Mouse (Mus musculus) lung, postnatal 4 days (tissue): ENCODE results near the gene Mrpl53.
A peak's percentile ranks its signal among the peaks of the same experiment; 100 is the strongest.

ENCODE experiments used
- DNase-seq, 2 experiments: peaks; one replicate each; pipeline ENCODE4 v3.0.0; 2021

Mrpl53 gene

DNA sequence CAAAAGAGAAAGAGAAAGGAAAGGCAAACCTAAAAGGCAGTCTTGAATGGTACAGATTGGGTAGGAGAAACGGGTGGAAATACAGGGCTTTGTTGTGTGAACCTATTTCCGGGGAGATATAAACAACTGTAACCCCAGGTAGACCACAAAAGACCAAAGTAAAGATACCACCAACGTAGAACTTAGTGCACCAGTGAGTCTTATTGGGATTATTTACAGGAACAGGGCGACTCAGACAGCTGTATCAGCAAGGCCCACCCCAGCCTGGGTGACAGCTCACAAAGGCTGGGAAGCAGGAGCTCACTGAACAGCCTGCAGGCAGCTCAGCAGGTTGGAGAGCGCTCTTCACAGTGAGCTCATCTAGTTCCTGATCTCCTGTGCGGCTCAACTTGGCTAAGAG is 12.9 kb upstream of the Mrpl53 start:
- no peak for DNase-seq

GRCm38 (mm10) chr6:83098411-83098810 is 10.4 kb upstream of the Mrpl53 start:
- no peak for DNase-seq

DNA sequence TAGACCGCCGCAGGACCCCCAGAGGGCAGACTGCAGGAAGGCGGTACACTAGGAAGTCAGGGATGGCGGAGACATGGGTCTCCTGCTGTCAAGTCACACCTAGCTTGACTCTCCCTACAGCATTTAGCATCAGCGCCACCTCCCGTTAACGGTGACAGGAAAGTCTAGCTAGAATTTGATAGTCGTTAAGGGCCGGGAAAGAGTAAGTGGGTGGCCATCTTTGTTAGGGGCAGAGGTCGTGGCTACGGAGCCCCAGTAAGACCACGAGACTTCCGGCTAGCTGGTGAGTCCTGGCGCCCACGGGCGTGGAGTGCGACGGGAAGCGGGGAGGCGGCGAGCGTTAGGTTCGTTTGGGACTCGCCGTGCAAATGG is 7.5 kb upstream of the Mrpl53 start, which contains the start of the genes Ccdc142 and Gm42688:
Ccdc142 (plus strand) TSS at position 286 of the 372 bp plus-strand sequence.
Gm42688 (plus strand) TSS at position 302 of the 372 bp plus-strand sequence.
- peak; percentile 92 for DNase-seq

GRCm38 (mm10) chr6:83101688-83102556 is 6.9 kb upstream of the Mrpl53 start:
- peak; percentile 79 to 83 for DNase-seq

DNA sequence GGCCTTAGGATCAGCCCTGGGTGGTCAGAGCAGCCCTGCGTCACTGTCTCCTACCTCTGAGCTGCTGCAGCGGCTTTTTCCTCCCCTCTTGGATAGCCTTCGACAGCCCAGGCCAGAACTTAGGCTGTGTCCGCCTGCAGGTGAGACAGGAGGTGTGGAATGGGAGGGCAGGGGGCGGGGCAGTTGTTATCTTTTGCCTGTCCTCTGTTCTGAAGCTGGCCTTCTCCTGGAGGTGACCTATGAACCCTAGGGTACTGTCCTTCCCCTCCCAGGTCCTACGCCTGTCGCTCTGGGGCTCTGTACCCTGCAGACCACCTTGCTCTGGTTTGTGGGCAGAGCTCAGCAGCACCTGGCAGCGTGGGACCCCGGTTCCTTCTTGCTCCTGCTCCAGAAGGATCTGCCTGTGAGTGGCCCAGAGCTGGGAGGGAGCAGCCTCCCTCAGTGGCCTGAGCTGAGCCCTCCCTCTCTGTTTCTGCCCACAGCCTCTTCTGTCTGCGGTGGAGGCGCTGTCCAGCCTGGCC is 5.7 kb upstream of the Mrpl53 start:
- no peak for DNase-seq

DNA sequence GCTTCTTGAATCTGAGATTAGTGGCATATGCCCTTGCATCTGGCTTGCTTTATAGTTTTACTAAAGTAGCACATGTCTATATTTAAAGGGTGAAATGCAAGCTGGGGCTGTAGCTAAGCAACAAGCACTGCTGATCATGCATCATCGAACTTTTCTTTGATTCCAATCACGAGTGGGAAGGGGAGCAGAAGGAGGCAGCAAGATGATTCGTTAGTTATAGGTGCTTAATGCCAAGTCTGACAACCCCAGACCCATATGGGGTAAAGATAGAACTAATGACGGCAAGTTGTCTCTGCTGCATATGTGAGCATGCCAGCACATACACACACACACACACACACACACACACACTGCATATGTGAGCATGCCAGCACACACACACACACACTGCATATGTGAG is 4.7 kb upstream of the Mrpl53 start:
- no peak for DNase-seq

DNA sequence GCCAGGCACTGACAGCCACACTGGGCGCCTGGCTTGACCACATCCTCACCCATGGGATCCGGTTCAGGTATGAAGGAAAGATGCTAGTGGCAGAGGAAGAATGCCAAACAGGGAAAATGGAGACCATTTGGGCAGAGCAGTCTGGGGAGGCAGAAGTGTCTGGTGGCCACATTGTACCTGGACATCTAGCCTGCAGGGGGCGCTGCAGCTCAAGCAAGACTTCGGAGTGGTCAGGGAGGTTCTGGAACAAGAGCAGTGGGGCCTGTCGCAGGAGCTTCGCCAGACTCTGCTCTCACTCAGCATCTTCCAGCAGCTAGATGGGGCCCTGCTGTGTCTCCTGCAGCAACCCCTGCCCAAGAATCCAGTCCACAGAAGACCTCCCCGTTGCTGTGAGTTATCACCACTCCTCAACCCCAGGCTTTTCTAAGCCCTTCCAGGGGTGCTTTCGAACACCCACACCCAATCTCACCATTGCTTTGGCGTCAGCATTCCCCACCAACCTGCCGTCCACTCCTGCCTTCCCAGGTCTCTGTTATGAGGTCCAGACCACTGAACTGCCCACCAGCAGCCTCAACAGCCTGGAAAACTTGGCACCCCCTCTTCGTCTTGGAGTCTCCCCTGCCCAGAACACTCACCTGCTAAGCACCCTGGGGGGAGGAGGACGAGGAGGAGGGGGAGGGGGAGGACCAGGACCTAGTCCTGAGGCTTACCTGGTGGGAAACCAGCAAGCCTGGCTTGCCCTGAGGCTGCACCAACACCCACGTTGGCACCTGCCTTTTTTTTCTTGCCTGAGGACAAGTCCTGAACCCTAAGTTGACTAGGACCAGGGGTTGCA is 1.1 kb upstream of the Mrpl53 start:
- peak; percentile 79 to 89 for DNase-seq

GRCm38 (mm10) chr6:83111510-83112136 is 2.8 kb downstream of the Mrpl53 start:
- no peak for DNase-seq

GRCm38 (mm10) chr6:83115011-83115671 is 6.3 kb downstream of the Mrpl53 start, which contains the start of gene Mogs:
TSS of gene Mogs (plus strand) at chr6:83115496.
- DNase-seq: peak; percentile 96 to 97

GRCm38 (mm10) chr6:83115682-83116372 is 7.0 kb downstream of the Mrpl53 start:
- no peak for DNase-seq

DNA sequence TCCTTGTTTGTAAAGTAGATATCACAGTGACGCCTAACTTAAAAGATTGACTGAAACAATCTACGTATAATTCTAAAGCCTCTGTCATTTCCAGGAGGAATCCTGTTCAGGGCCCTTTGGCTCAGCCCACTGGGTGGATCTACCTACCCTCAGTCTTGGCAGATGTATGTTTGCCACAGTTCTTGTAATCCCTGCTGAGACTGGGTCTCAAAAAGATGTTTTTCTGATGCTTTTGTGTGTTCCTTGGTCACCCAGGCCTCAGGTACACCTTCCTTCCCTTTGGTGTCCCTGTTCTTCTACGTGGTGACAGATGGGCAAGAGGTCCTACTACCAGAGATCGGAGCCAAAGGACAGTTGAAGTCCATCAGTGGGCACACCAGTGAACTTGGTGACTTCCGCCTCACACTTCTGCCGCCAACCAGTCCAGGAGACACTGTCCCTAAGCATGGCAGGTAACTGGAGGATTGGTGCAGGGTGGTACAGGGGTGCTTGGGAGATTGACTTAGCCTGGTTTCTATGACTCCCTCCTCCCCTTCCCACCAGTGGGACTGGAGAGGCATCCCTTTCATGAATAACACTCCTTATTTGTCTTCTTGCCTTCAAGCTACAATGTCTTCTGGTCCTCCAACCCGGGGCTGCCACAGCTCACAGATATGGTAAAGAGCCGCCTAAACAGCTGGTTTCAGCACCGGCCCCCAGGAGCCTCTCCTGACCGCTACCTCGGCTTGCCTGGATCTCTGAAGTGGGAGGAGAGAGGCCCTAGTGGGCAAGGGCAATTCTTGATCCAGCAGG is 7.7 kb downstream of the Mrpl53 start:
- no peak for DNase-seq

DNA sequence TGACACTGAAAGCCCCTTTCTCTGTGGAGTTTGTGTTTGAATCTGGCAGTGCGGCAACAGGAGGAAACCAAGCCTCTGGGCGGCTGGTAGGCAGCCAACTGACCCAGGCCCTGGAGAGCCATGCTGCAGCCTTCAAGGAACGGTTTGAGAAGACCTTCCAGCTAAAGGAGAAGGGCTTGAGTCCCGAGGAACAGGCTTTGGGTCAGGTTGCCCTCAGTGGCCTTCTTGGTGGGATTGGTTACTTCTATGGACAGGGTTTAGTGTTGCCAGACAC is 8.3 kb downstream of the Mrpl53 start:
- DNase-seq: no peak

- DNase-seq: no peak
These were observed 8.8 kb downstream of the Mrpl53 start for GRCm38 (mm10) chr6:83117616-83118015.

DNA sequence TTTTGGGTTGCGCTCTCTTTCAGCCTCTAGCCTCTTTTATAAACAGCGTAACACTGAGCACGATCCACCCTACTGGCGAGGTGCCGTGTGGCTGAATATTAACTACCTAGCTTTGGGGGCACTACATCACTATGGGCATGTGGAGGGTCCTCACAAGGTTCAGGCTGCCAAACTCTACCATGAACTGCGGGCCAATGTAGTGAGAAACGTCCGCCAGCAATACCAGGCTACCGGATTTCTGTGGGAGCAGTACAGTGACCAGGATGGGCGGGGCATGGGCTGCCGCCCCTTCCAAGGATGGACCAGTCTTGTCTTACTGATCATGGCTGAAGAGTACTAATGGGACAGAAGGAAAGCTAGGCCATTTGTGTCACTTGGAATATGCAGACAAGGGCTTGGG is 9.5 kb downstream of the Mrpl53 start:
- no peak for DNase-seq

- no peak for DNase-seq
These were observed 10.2 kb downstream of the Mrpl53 start for GRCm38 (mm10) chr6:83118825-83119733.

DNA sequence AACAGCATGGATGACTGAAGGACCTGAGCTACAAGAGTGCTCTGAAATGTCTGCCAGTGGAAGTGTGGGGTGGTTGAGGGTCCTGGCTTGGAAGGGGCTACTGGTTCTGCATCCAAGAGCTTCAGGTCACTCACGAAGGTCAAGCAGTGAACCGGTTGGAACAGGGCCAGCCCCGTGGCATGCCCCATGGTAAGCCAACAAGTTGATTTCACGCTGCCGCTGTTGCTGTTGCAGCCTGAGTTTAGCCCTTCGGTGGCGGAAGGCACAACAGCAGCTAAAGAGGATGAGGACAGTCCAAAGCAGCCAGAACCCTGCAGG is 10.9 kb downstream of the Mrpl53 start:
- peak in 1 of 2 experiments; percentile 34 for DNase-seq

DNA sequence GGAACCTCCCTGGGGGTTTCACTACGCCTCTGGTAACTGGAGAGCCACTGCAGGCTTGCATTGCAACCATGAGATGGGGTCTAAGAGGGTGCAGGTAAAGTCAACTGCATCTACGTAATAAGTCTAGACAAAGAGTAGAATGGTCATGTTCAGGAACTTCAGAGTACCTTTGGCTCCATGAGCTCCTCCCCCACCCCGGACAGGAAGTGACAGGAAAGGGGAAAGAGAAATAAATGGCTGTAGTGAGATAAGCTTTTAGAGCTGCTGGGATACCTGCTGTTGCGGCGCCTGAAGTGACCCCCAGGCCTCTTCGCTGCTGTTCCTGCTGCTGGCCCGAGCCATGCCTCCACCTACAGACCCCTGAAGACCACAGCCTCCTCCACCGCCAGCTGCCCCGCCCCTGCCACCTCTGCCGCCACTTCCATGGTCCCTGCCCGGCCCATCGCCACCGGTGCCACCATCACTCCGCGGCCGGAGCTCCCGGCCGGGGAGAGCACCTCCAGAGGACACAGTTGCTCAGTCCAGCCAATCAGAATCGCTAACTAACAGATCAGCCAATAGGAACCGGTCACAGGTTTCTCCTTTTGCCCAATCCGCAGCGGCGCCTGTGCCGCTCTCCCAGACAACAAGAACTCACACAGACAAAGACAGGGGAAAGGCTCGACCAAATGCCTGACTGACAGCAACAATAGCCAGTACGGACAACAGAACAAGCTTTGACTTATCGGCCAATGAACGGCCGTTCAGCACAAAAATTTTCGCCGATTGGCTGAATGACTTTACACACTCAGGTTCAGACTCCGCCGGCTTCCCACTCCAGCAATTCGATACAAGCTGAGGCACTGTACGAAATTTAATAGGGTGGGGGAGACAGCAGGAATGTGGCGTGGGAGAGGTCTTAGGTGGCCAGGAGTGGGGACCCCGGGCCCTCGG is 12.4 kb downstream of the Mrpl53 start, which contains the start of gene Wbp1:
Wbp1 (minus strand) TSS at position 630 of the 933 bp plus-strand sequence.
- DNase-seq: peak; percentile 95 to 98

- DNase-seq: no peak
These were observed 13.2 kb downstream of the Mrpl53 start for GRCm38 (mm10) chr6:83121863-83122710.
